Mouse (Mus musculus) heart, adult 2 months (tissue): ENCODE data around the gene Cd79b.

Source experiments
- CTCF ChIP-seq: fragments of 200-600 bp; IDR thresholded peaks from 2 replicates; pipeline ENCODE4 v1.8.1; 2022; ENCODE audit warnings: antibody characterized with exemption, mild to moderate bottlenecking, moderate library complexity
- EP300 ChIP-seq: fragments of 200-500 bp; IDR thresholded peaks from 2 replicates; pipeline ENCODE4 v1.6.1; 2011; ENCODE audit warnings: low read depth, low read length, control low read depth; ENCODE audit not compliant: insufficient read depth
- POLR2A ChIP-seq: fragments of 200-500 bp; IDR thresholded peaks from 2 replicates; pipeline ENCODE4 v1.6.1; 2011; ENCODE audit warnings: mild to moderate bottlenecking, low read depth, low read length, control low read depth; ENCODE audit not compliant: insufficient read depth

- TF ChIP-seq CTCF (0 out of 2 replicates have a peak, but pooled peaks have one; percentile 2), POLR2A (no peak), EP300 (no peak)
These were observed 42.5 kb downstream of the Cd79b start for GRCm38 (mm10) chr11:106271794-106272643.
